Mouse (Mus musculus): ENCODE measurements around the gene Scyl1. TPM values are rescaled to one million over a fixed set of nuclear protein-coding genes. Genes with fewer than 3 reads are reported as not detected.
A peak's percentile ranks its signal among the peaks of the same experiment; 100 is the strongest.

Scyl1 gene
- polyA plus RNA-seq, 1 experiment from 2014 or later: 48.8 TPM

- no peak overlapping the region for H3K4me2 ChIP-seq (replicated peaks; ENCODE audit: low read depth)
- H3K4me1 ChIP-seq (replicated peaks; ENCODE audit: control insufficient read depth, insufficient read depth, low read length): no peaks in the 10 kb centered on the region
- H3K36me3 ChIP-seq (ENCODE audit: control insufficient read depth, insufficient read depth): peaks cover 11% of the 10 kb centered on the region; the same call in 1 of the 2 replicates
- no peak overlapping the region for H3K4me3 ChIP-seq (ENCODE audit: low read depth, low read length)
- no peak for TF ChIP-seq CTCF (IDR thresholded peaks at IDR 0.05; ENCODE audit: low read depth)
- H3K27me3 ChIP-seq (replicated peaks; ENCODE audit: control insufficient read depth, insufficient read depth, low read length): peaks cover 14% of the 10 kb centered on the region; the same call in 1 of the 2 replicates
- no peak overlapping the region for H3K9ac ChIP-seq (ENCODE audit: low read depth, low read length)
- no peak overlapping the region for H3K27ac ChIP-seq (ENCODE audit: low read depth, low read length)
- no peak for ATAC-seq
- WGBS: 24% methylated on average over 20 of the region's 20 CpGs
- H3K9me3 ChIP-seq (ENCODE audit: control insufficient read depth): no peaks in the 10 kb centered on the region
These were observed 19.5 kb downstream of the Scyl1 start for GRCm38 (mm10) chr19:5751742-5752141.

GRCm38 (mm10) chr19:5750951-5751350, 20.3 kb downstream of the Scyl1 start:
- H3K4me2 ChIP-seq (replicated peaks; ENCODE audit: low read depth): no peak overlapping the region
- 36% methylated on average over 22 of the region's 22 CpGs for WGBS
- H3K4me3 ChIP-seq (ENCODE audit: low read depth, low read length): no peak overlapping the region
- TF ChIP-seq CTCF (IDR thresholded peaks at IDR 0.05; ENCODE audit: low read depth): no peak
- ATAC-seq: no peak
- no peak overlapping the region for H3K27ac ChIP-seq (ENCODE audit: low read depth, low read length)
- H3K4me1 ChIP-seq (replicated peaks; ENCODE audit: control insufficient read depth, insufficient read depth, low read length): 0 out of 2 replicates have a peak, but pooled peaks cover 2% of the 10 kb centered on the region
- H3K36me3 ChIP-seq (ENCODE audit: control insufficient read depth, insufficient read depth): 0 out of 2 replicates have a peak, but pooled peaks cover 6% of the 10 kb centered on the region
- peaks cover 7% of the 10 kb centered on the region; the same call in 1 of the 2 replicates for H3K27me3 ChIP-seq (replicated peaks; ENCODE audit: control insufficient read depth, insufficient read depth, low read length)
- no peaks in the 10 kb centered on the region for H3K9me3 ChIP-seq (ENCODE audit: control insufficient read depth)
- no peak overlapping the region for H3K9ac ChIP-seq (ENCODE audit: low read depth, low read length)

GRCm38 (mm10) chr19:5749476-5749875, 21.7 kb downstream of the Scyl1 start:
- no peak for TF ChIP-seq CTCF (IDR thresholded peaks at IDR 0.05; ENCODE audit: low read depth)
- peaks cover 7% of the 10 kb centered on the region; the same call in 1 of the 2 replicates for H3K27me3 ChIP-seq (replicated peaks; ENCODE audit: control insufficient read depth, insufficient read depth, low read length)
- no peak overlapping the region for H3K9ac ChIP-seq (ENCODE audit: low read depth, low read length)
- 82% methylated on average over 6 of the region's 6 CpGs for WGBS
- no peak for ATAC-seq
- H3K4me2 ChIP-seq (replicated peaks; ENCODE audit: low read depth): no peak overlapping the region
- H3K9me3 ChIP-seq (ENCODE audit: control insufficient read depth): no peaks in the 10 kb centered on the region
- H3K36me3 ChIP-seq (ENCODE audit: control insufficient read depth, insufficient read depth): peaks cover 9% of the 10 kb centered on the region; the same call in 1 of the 2 replicates
- no peak overlapping the region for H3K4me3 ChIP-seq (ENCODE audit: low read depth, low read length)
- 0 out of 2 replicates have a peak, but pooled peaks cover 6% of the 10 kb centered on the region for H3K4me1 ChIP-seq (replicated peaks; ENCODE audit: control insufficient read depth, insufficient read depth, low read length)
- H3K27ac ChIP-seq (ENCODE audit: low read depth, low read length): no peak overlapping the region

- H3K27me3 ChIP-seq (replicated peaks; ENCODE audit: control insufficient read depth, insufficient read depth, low read length): peaks cover 14% of the 10 kb centered on the region; the same call in 1 of the 2 replicates
- H3K4me1 ChIP-seq (replicated peaks; ENCODE audit: control insufficient read depth, insufficient read depth, low read length): 0 out of 2 replicates have a peak, but pooled peaks cover 9% of the 10 kb centered on the region
- no peak overlapping the region for H3K4me2 ChIP-seq (replicated peaks; ENCODE audit: low read depth)
- no peaks in the 10 kb centered on the region for H3K9me3 ChIP-seq (ENCODE audit: control insufficient read depth)
- ATAC-seq: no peak
- H3K27ac ChIP-seq (ENCODE audit: low read depth, low read length): no peak overlapping the region
- no peak overlapping the region for H3K9ac ChIP-seq (ENCODE audit: low read depth, low read length)
- no peak overlapping the region for H3K4me3 ChIP-seq (ENCODE audit: low read depth, low read length)
- TF ChIP-seq CTCF (IDR thresholded peaks at IDR 0.05; ENCODE audit: low read depth): no peak
- H3K36me3 ChIP-seq (ENCODE audit: control insufficient read depth, insufficient read depth): peaks cover 7% of the 10 kb centered on the region; the same call in 1 of the 2 replicates
- WGBS: 47% methylated on average over 12 of the region's 12 CpGs
These were observed 24.3 kb downstream of the Scyl1 start for GRCm38 (mm10) chr19:5746907-5747363.

- Histone ChIP-seq H3K9me3 (ENCODE audit: control insufficient read depth) (no peaks in the 10 kb centered on the region), H3K4me3 (ENCODE audit: low read depth, low read length) (peak overlapping the region; percentile 16), H3K36me3 (ENCODE audit: control insufficient read depth, insufficient read depth) (peaks cover 7% of the 10 kb centered on the region; the same call in 1 of the 2 replicates), H3K9ac (ENCODE audit: low read depth, low read length) (no peak overlapping the region), H3K27me3 (replicated peaks; ENCODE audit: control insufficient read depth, insufficient read depth, low read length) (peaks cover 15% of the 10 kb centered on the region), H3K4me1 (replicated peaks; ENCODE audit: control insufficient read depth, insufficient read depth, low read length) (peaks cover 9% of the 10 kb centered on the region; the same call in 1 of the 2 replicates), H3K4me2 (replicated peaks; ENCODE audit: low read depth) (peak overlapping the region; percentile 62), H3K27ac (ENCODE audit: low read depth, low read length) (no peak overlapping the region)
- 12% methylated on average over 36 of the region's 36 CpGs for whole genome bisulfite sequencing
- TF ChIP-seq CTCF (IDR thresholded peaks at IDR 0.05; ENCODE audit: low read depth): no peak
- no peak for ATAC-seq
These were observed 25.2 kb downstream of the Scyl1 start for GRCm38 (mm10) chr19:5745756-5746710.

- H3K27me3 ChIP-seq (replicated peaks; ENCODE audit: control insufficient read depth, insufficient read depth, low read length): peaks cover 17% of the 10 kb centered on the region
- ATAC-seq: 0 out of 2 replicates have a peak, but pooled peaks have one; percentile 21
- H3K9ac ChIP-seq (ENCODE audit: low read depth, low read length): no peak overlapping the region
- H3K27ac ChIP-seq (ENCODE audit: low read depth, low read length): no peak overlapping the region
- H3K36me3 ChIP-seq (ENCODE audit: control insufficient read depth, insufficient read depth): peaks cover 7% of the 10 kb centered on the region; the same call in 1 of the 2 replicates
- no peak overlapping the region for H3K4me3 ChIP-seq (ENCODE audit: low read depth, low read length)
- TF ChIP-seq CTCF (IDR thresholded peaks at IDR 0.05; ENCODE audit: low read depth): peak; percentile 30
- H3K9me3 ChIP-seq (ENCODE audit: control insufficient read depth): no peaks in the 10 kb centered on the region
- WGBS: 53% methylated on average over 5 of the region's 5 CpGs
- peaks cover 9% of the 10 kb centered on the region; the same call in 1 of the 2 replicates for H3K4me1 ChIP-seq (replicated peaks; ENCODE audit: control insufficient read depth, insufficient read depth, low read length)
- peak overlapping the region; percentile 88; the same call in 1 of the 2 replicates for H3K4me2 ChIP-seq (replicated peaks; ENCODE audit: low read depth)
These were observed 27.6 kb downstream of the Scyl1 start for GRCm38 (mm10) chr19:5743576-5743975.
